Mouse (Mus musculus): ENCODE measurements at regions not wholly inside any gene's neighbourhood (a gene's known extent, or its start where the extent isn't known, plus 50 kb on each side); places are given as distances from the start of the nearest gene placed in this dataset.

GRCm38 (mm10) chr14:72146381-72146780 is 345.3 kb downstream of the Gm9195 start:
- TF ChIP-seq CTCF (IDR thresholded peaks at IDR 0.05), result no peak
- TF ChIP-seq EP300 (IDR thresholded peaks at IDR 0.05), result no peak

Measured in lung, postnatal 0 days (tissue).